Mouse (Mus musculus): Measurements from ENCODE around the gene Yy2.

- TF ChIP-seq CTCF (IDR thresholded peaks at IDR 0.05; ENCODE audit: insufficient read depth, low read length) (no peak), POLR2A (IDR thresholded peaks at IDR 0.05; ENCODE audit: borderline replicate concordance, extremely low read depth, low read depth, low read length) (no peak)
Observed at GRCm38 (mm10) chrX:157596802-157597201, 28.0 kb upstream of the Yy2 start.

Data from lung, adult 2 months (tissue).